Mouse (Mus musculus): ENCODE measurements around the gene Cggbp1.

DNA sequence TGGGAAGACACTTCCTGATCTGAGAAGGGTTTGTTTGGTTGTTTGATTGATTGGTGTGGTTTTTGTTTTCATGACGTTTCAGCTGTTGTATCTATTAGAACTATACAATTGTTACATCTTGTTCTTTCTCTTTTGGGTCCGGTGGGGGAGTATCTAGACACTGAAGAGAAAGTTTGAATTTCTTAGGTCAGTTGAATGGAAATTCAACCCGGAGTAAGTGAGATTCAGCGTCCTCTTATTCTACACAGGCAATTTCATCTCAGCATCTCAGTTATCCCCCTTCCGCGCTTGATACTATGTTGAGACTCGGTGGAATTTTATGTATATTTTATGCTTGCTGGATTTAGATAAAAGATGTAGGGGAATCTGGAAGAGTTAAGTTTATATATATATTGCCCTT lies 21.0 kb downstream of the Cggbp1 start:
- no peak for TF ChIP-seq CTCF (IDR thresholded peaks at IDR 0.05; ENCODE audit: insufficient read depth, low read depth, low read length)
- TF ChIP-seq POLR2A (IDR thresholded peaks at IDR 0.05; ENCODE audit: insufficient read depth, low read depth, low read length) = no peak

All from olfactory bulb, adult 2 months (tissue).